ENCODE assay signal across 15 mouse cellular contexts in genomic region chr19:46697840-46698517, GRCm38 (mm10). TPM values are rescaled to one million over a fixed set of nuclear protein-coding genes. Genes with fewer than 3 reads are reported as not detected.
A peak's percentile ranks its signal among the peaks of the same experiment; 100 is the strongest.
DNase-seq lines count a peak whose midpoint lies in the region; ATAC-seq and TF ChIP-seq lines count a peak whose summit lies in the region.
"Had no signal": no experiment of that assay in that cellular context is flagged by ENCODE, and none has a peak within 500 bp of the region (broad histone marks: within the 10 kb centered on the region; RNA-seq: fewer than 3 reads in every experiment).

No protein-coding gene starts in this region.

- H3K4me2 ChIP-seq in liver, postnatal 0 days (ENCODE audit: low read depth, low read length), result peak overlapping the region; percentile 26; the same call in 1 of the 2 replicates
- H3K4me2 ChIP-seq in liver, embryonic 11.5 days, result no peak overlapping the region; the same call in 1 of the 2 replicates
- H3K4me2 ChIP-seq: heart, embryonic 15.5 days; hindbrain, embryonic 14.5 days; liver, embryonic 13.5 days had no signal

- H3K9me3 ChIP-seq in liver, postnatal 0 days (ENCODE audit: low read length), result no peaks in the 10 kb centered on the region
- H3K9me3 ChIP-seq in liver, embryonic 11.5 days (ENCODE audit: control insufficient read depth, low read length), result no peaks in the 10 kb centered on the region
- no peaks in the 10 kb centered on the region for H3K9me3 ChIP-seq in ES-E14 (ENCODE audit: control insufficient read depth, insufficient read depth, low read depth, low read length)
- H3K9me3 ChIP-seq: G1E; heart, embryonic 15.5 days; liver, embryonic 13.5 days had no signal

- no peaks in the 10 kb centered on the region for H3K4me1 ChIP-seq in liver, postnatal 0 days (ENCODE audit: insufficient read depth)
- H3K4me1 ChIP-seq in liver, embryonic 11.5 days (replicated peaks; ENCODE audit: control insufficient read depth, insufficient read depth, low read length), result no peaks in the 10 kb centered on the region; the same call in 1 of the 2 replicates
- H3K4me1 ChIP-seq in ES-E14 (ENCODE audit: control insufficient read depth in 2 of 2, insufficient read depth in 2 of 2, low read length in 2 of 2, poor library complexity in 1 of 2), result peaks cover 0 to 27% of the 10 kb centered on the region in 2 experiments; a peak in 3 of 4 replicates
- H3K4me1 ChIP-seq in heart, adult 2 months (ENCODE audit: control insufficient read depth, insufficient read depth, low read length), result no peaks in the 10 kb centered on the region
- H3K4me1 ChIP-seq: heart, embryonic 15.5 days had no signal

- no peak for TF ChIP-seq CTCF in liver, postnatal 0 days (IDR thresholded peaks at IDR 0.05; ENCODE audit: low read depth)
- TF ChIP-seq CTCF in heart, adult 2 months (IDR thresholded peaks at IDR 0.05), result no peak

- in situ Hi-C loops in ES-E14 (cut with MboI; ENCODE audit: low sequenced_read_pairs in 2 of 2, unreplicated experiment in 2 of 2), result no loop called here

- H3K4me3 ChIP-seq in liver, postnatal 0 days (ENCODE audit: low read depth, low read length), result no peak overlapping the region
- H3K4me3 ChIP-seq in liver, embryonic 11.5 days (ENCODE audit: low read depth, low read length), result no peak overlapping the region
- H3K4me3 ChIP-seq in ES-E14 (ENCODE audit: insufficient read depth in 1 of 2, low read depth in 1 of 2, low read length in 2 of 2, poor library complexity in 1 of 2, severe bottlenecking in 1 of 2), result peak overlapping the region; percentile 5 to 35; a peak in 2 of 4 replicates
- no peak overlapping the region for H3K4me3 ChIP-seq in macrophage (ENCODE audit: inconsistent target)
- H3K4me3 ChIP-seq in heart, adult 2 months, result no peak overlapping the region
- H3K4me3 ChIP-seq: heart, embryonic 15.5 days; liver, embryonic 13.5 days had no signal

- no peak for TF ChIP-seq POLR2A in heart, adult 2 months (IDR thresholded peaks at IDR 0.05; ENCODE audit: insufficient read depth, low read depth, low read length)

- H3K27me3 ChIP-seq in liver, postnatal 0 days (ENCODE audit: insufficient read depth, low read length), result no peaks in the 10 kb centered on the region
- no peaks in the 10 kb centered on the region for H3K27me3 ChIP-seq in liver, embryonic 11.5 days (replicated peaks; ENCODE audit: control insufficient read depth, insufficient read depth, low read length)
- H3K27me3 ChIP-seq in heart, adult 2 months (ENCODE audit: control insufficient read depth, insufficient read depth, low read length), result no peaks in the 10 kb centered on the region
- H3K27me3 ChIP-seq: heart, embryonic 15.5 days; liver, embryonic 13.5 days had no signal

- intact Hi-C loops in heart, adult 2 months (cut with DNase I), result no loop called here

- no peaks in the 10 kb centered on the region for H3K36me3 ChIP-seq in liver, postnatal 0 days (replicated peaks; ENCODE audit: insufficient read depth, low read length)
- H3K36me3 ChIP-seq in liver, embryonic 11.5 days (ENCODE audit: control insufficient read depth, insufficient read depth, low read length), result no peaks in the 10 kb centered on the region
- H3K36me3 ChIP-seq in ES-E14 (ENCODE audit: control insufficient read depth, insufficient read depth, low read length, poor library complexity, severe bottlenecking) (no peaks in the 10 kb centered on the region), macrophage (ENCODE audit: inconsistent target) (no peaks in the 10 kb centered on the region)
- no peaks in the 10 kb centered on the region for H3K36me3 ChIP-seq in heart, adult 2 months (ENCODE audit: control insufficient read depth, insufficient read depth, low read length)

- no peaks in the 10 kb centered on the region for H3K79me2 ChIP-seq in macrophage (ENCODE audit: inconsistent target)
- H3K79me2 ChIP-seq in heart, adult 2 months (replicated peaks; ENCODE audit: control insufficient read depth, insufficient read depth, low read length), result no peaks in the 10 kb centered on the region

- no peak for DNase-seq in liver, postnatal 0 days
- DNase-seq in liver, embryonic 11.5 days (ENCODE audit: low spot score), result no peak
- DNase-seq in ES-E14 (ENCODE audit: low read depth, low spot score), result no peak
- peak; percentile 78 to 79 for DNase-seq in spleen, postnatal 36 days (ENCODE audit: low spot score in 2 of 2)
- DNase-seq in heart, adult 2 months, result no peak
- DNase-seq: kidney, adult 11 months; liver, embryonic 13.5 days; right cerebral cortex, postnatal 25 days had no signal

- no peak for ATAC-seq in liver, postnatal 0 days
- no peak for ATAC-seq in liver, embryonic 11.5 days (replicated peaks; ENCODE audit: low FRiP score)
- ATAC-seq in activated CD4-positive, CD25-positive, alpha-beta regulatory T cell, adult 4 months, result no peak

- TF ChIP-seq EP300 in liver, postnatal 0 days (IDR thresholded peaks at IDR 0.05; ENCODE audit: low read depth), result no peak
- no peak for TF ChIP-seq EP300 in heart, adult 2 months (IDR thresholded peaks at IDR 0.05; ENCODE audit: insufficient read depth, low read depth, low read length)

- no peak overlapping the region for H3K9ac ChIP-seq in liver, postnatal 0 days (replicated peaks)
- H3K9ac ChIP-seq in liver, embryonic 11.5 days (ENCODE audit: low read depth, low read length), result no peak overlapping the region
- H3K9ac ChIP-seq in ES-E14 (ENCODE audit: insufficient read depth, low read depth, low read length, poor library complexity, severe bottlenecking), result peak overlapping the region; percentile 35; the same call in 1 of the 2 replicates
- H3K9ac ChIP-seq in heart, adult 2 months (ENCODE audit: low read depth, low read length), result no peak overlapping the region
- H3K9ac ChIP-seq: heart, embryonic 15.5 days; hindbrain, embryonic 14.5 days; liver, embryonic 13.5 days had no signal

- WGBS in liver, postnatal 0 days (ENCODE audit: insufficient replicate concordance), result 52% methylated on average over 19 of the region's 19 CpGs
- 56% methylated on average over 19 of the region's 19 CpGs for WGBS in liver, embryonic 11.5 days
- 43% methylated on average over 19 of the region's 19 CpGs for WGBS in macrophage (ENCODE audit: missing documents)
- 72% methylated on average over 19 of the region's 19 CpGs for WGBS in heart, adult 2 months

- H3K27ac ChIP-seq in liver, postnatal 0 days (ENCODE audit: low read depth), result peak overlapping the region; percentile 44; the same call in 1 of the 2 replicates
- no peak overlapping the region for H3K27ac ChIP-seq in liver, embryonic 11.5 days (ENCODE audit: low read depth, low read length)
- H3K27ac ChIP-seq in ES-E14 (ENCODE audit: insufficient read depth, low read depth, low read length, poor library complexity, severe bottlenecking) (0 out of 2 replicates have a peak overlapping the region, but pooled peaks have one; percentile 14), macrophage (peak overlapping the region; percentile 54)
- H3K27ac ChIP-seq in heart, adult 2 months, result no peak overlapping the region
- H3K27ac ChIP-seq: heart, embryonic 15.5 days; hindbrain, embryonic 14.5 days; liver, embryonic 13.5 days had no signal

TF ChIP-seq in ES-E14, 5 proteins besides CTCF, POLR2A, EP300 and RAD21:
- TF ChIP-seq CHD2 (IDR thresholded peaks at IDR 0.05; ENCODE audit: low read depth, low read length), result no peak

RNA-seq across cellular contexts. Expression of gene Borcs7, which starts 8.3 kb away (rescaled TPM):
- 6.6 and 7.1 TPM in 2 replicates for polyA plus RNA-seq in liver, postnatal 0 days (2015; fragmentation: Nextera tagmentation; extraction: Ambion mirVana)
- 9.9 and 13.8 TPM in 2 replicates for polyA plus RNA-seq in liver, embryonic 11.5 days (2014; fragmentation: Nextera tagmentation; extraction: Ambion mirVana)
- total RNA-seq in ES-E14 (2012; rRNA removed), result 2.1 and 2.3 TPM in 2 replicates
- total RNA-seq in macrophage (2018; cell fraction: chromatin; rRNA removed), result 1 to 10 TPM; 1.1 to 7.0 (median 3.6) TPM
- total RNA-seq in macrophage (2018; cell fraction: cytosol; rRNA removed), result 1 to 10 TPM; 5.3 to 8.8 (median 7.2) TPM
- total RNA-seq in macrophage (2018; cell fraction: nucleus; rRNA removed), result 10 to 100 TPM in 1 of 26 experiments, 1 to 10 TPM in 25; 1.7 to 11.0 (median 4.5) TPM
- 7.6 to 10.9 TPM (median 7.8 TPM) in 3 replicates for polyA plus RNA-seq in macrophage (2018)
- polyA plus RNA-seq in activated CD4-positive, CD25-positive, alpha-beta regulatory T cell, adult 4 months (2017; shearing (Covaris generic)), result 1 to 10 TPM; 6.6 to 7.0 TPM
- total RNA-seq in heart, adult 2 months (2021), result 1 to 10 TPM; 7.1 to 7.8 TPM
- 4.7 and 8.7 TPM in 2 replicates for polyA plus RNA-seq in heart, adult 2 months (2012; rRNA removed)

RNA-seq across cellular contexts. Expression of gene As3mt, which starts 9.3 kb away (rescaled TPM):
- 28.4 and 30.1 TPM in 2 replicates for polyA plus RNA-seq in liver, postnatal 0 days (2015; fragmentation: Nextera tagmentation; extraction: Ambion mirVana)
- 26.0 and 29.3 TPM in 2 replicates for polyA plus RNA-seq in liver, embryonic 11.5 days (2014; fragmentation: Nextera tagmentation; extraction: Ambion mirVana)
- total RNA-seq in ES-E14 (2012; rRNA removed), result 10.2 and 11.0 TPM in 2 replicates
- 10 to 100 TPM in 4 of 26 experiments, 1 to 10 TPM in 20, under 1 TPM in 1, not detected in 1; 0.99 to 12.0 (median 6.6) TPM for total RNA-seq in macrophage (2018; cell fraction: chromatin; rRNA removed)
- total RNA-seq in macrophage (2018; cell fraction: cytosol; rRNA removed), result 1 to 10 TPM; 4.6 to 7.4 (median 6.2) TPM
- 1 to 10 TPM; 1.4 to 7.6 (median 4.2) TPM for total RNA-seq in macrophage (2018; cell fraction: nucleus; rRNA removed)
- polyA plus RNA-seq in macrophage (2018), result 7.0 to 9.7 TPM (median 8.0 TPM) in 3 replicates
- 1 to 10 TPM; 6.7 to 8.3 TPM for polyA plus RNA-seq in activated CD4-positive, CD25-positive, alpha-beta regulatory T cell, adult 4 months (2017; shearing (Covaris generic))
- total RNA-seq in heart, adult 2 months (2021), result 10 to 100 TPM; 86.2 to 99.2 TPM
- 33.2 and 63.7 TPM in 2 replicates for polyA plus RNA-seq in heart, adult 2 months (2012; rRNA removed)
- polyA plus RNA-seq: G1E had no signal

RNA-seq across cellular contexts. Expression of gene Cyp17a1, which starts 25.0 kb away (rescaled TPM):
- polyA plus RNA-seq in liver, postnatal 0 days (2015; fragmentation: Nextera tagmentation; extraction: Ambion mirVana), result 3.3 and 5.8 TPM in 2 replicates
- 0.27 and 0.30 TPM in 2 replicates for polyA plus RNA-seq in liver, embryonic 11.5 days (2014; fragmentation: Nextera tagmentation; extraction: Ambion mirVana)
- total RNA-seq in ES-E14 (2012; rRNA removed), result not detected in 2 replicates
- not detected for total RNA-seq in macrophage (2018; cell fraction: chromatin; rRNA removed)
- not detected for total RNA-seq in macrophage (2018; cell fraction: cytosol; rRNA removed)
- total RNA-seq in macrophage (2018; cell fraction: nucleus; rRNA removed), result not detected
- polyA plus RNA-seq in macrophage (2018), result not detected in 3 replicates
- polyA plus RNA-seq in activated CD4-positive, CD25-positive, alpha-beta regulatory T cell, adult 4 months (2017; shearing (Covaris generic)), result not detected
- total RNA-seq in heart, adult 2 months (2021), result not detected
- 0.12 TPM in 1 of 2 replicates, not detected in the other for polyA plus RNA-seq in heart, adult 2 months (2012; rRNA removed)
- total RNA-seq: gastrocnemius, postnatal 4 days; left cerebral cortex, postnatal 14 days had no signal
- polyA plus RNA-seq: G1E; hindbrain, embryonic 14.5 days; liver, embryonic 13.5 days had no signal

Comparison
In these comparisons a context has a peak if more than half of its experiments do, and no peak if none do; other contexts are left out.
1. H3K27ac ChIP-seq: peak in liver, postnatal 0 days (single experiment), ES-E14 (single experiment) and macrophage (single experiment); none in liver, embryonic 11.5 days (single experiment) and heart, adult 2 months (single experiment).
2. DNase-seq: peak in spleen, postnatal 36 days (2 of 2); none in liver, postnatal 0 days (single experiment), liver, embryonic 11.5 days (single experiment), ES-E14 (single experiment) and heart, adult 2 months (0 of 2).
3. H3K4me3 ChIP-seq: peak in ES-E14 (2 of 2); none in liver, postnatal 0 days (single experiment), liver, embryonic 11.5 days (single experiment), macrophage (single experiment) and heart, adult 2 months (single experiment).